In genomic region chr4:43593453-43593852, GRCm38 (mm10) we compare ENCODE assay signal across 23 mouse cellular contexts. TPM values are rescaled to one million over a fixed set of nuclear protein-coding genes. Genes with fewer than 3 reads are reported as not detected.
"Had no signal": no experiment of that assay in that cellular context is flagged by ENCODE, and none has a peak within 500 bp of the region (broad histone marks: within the 10 kb centered on the region; RNA-seq: fewer than 3 reads in every experiment).

No protein-coding gene starts in this region.

- H3K27ac ChIP-seq: kidney, embryonic 15.5 days; limb, embryonic 13.5 days; liver, embryonic 15.5 days; midbrain, embryonic 10.5 days; midbrain, embryonic 15.5 days; neural tube, embryonic 13.5 days had no signal

- H3K27me3 ChIP-seq: kidney, embryonic 15.5 days; limb, embryonic 13.5 days; liver, embryonic 15.5 days; midbrain, embryonic 15.5 days; neural tube, embryonic 13.5 days had no signal

- DNase-seq: kidney, postnatal 14 days; left cerebral cortex, postnatal 4 days; lung, embryonic 14.5 days; lung, postnatal 10 days; lung, postnatal 4 days; retina, postnatal 1 day; right cerebral cortex, postnatal 4 days; spleen, adult 18-20 months; thymus, postnatal 14 days had no signal

- H3K9me3 ChIP-seq: kidney, embryonic 15.5 days; limb, embryonic 13.5 days; liver, embryonic 15.5 days; midbrain, embryonic 10.5 days; midbrain, embryonic 15.5 days; neural tube, embryonic 13.5 days had no signal

- ATAC-seq: midbrain, embryonic 15.5 days had no signal

- H3K9ac ChIP-seq: kidney, embryonic 15.5 days; limb, embryonic 13.5 days; liver, embryonic 15.5 days; lung, embryonic 14.5 days; midbrain, embryonic 15.5 days; neural tube, embryonic 13.5 days had no signal

- H3K4me1 ChIP-seq: midbrain, embryonic 15.5 days; neural tube, embryonic 13.5 days had no signal

- H3K4me2 ChIP-seq: kidney, embryonic 15.5 days; limb, embryonic 13.5 days; liver, embryonic 11.5 days; liver, embryonic 15.5 days; lung, embryonic 14.5 days; midbrain, embryonic 15.5 days; neural tube, embryonic 13.5 days had no signal

- H3K36me3 ChIP-seq: kidney, embryonic 15.5 days; limb, embryonic 13.5 days; liver, embryonic 15.5 days; midbrain, embryonic 10.5 days; midbrain, embryonic 15.5 days; neural tube, embryonic 13.5 days had no signal

- H3K4me3 ChIP-seq: kidney, embryonic 15.5 days; limb, embryonic 13.5 days; liver, embryonic 15.5 days; midbrain, embryonic 10.5 days; midbrain, embryonic 15.5 days; neural tube, embryonic 13.5 days had no signal

RNA-seq across cellular contexts. Expression of gene Msmp, which starts 9.2 kb away (rescaled TPM):
- total RNA-seq: layer of hippocampus, adult 8-10 months; layer of hippocampus, postnatal 14 days; left cerebral cortex, adult 18-20 months; left cerebral cortex, postnatal 10 days; left cerebral cortex, postnatal 4 days; megakaryocyte, adult 5-6 weeks had no signal
- polyA plus RNA-seq: large intestine, adult 2 months; liver, embryonic 15.5 days; lung, embryonic 14.5 days; neural tube, embryonic 13.5 days; urinary bladder, adult 2 months had no signal
